Mouse (Mus musculus) forebrain, embryonic 10.5 days (tissue): ENCODE results near the gene Mtfp1. TPM values are rescaled to one million over a fixed set of nuclear protein-coding genes. Genes with fewer than 3 reads are reported as not detected.
"Not testable (repeated sequence)": the region's sequence is repeated elsewhere in the genome, so short reads cannot be mapped to it uniquely, and the experiment has no call there.

Source experiments
- DNase-seq: peaks from one replicate; pipeline ENCODE4 v3.0.0-alpha.2; 2017; ENCODE audit warnings: low spot score; ENCODE audit errors: extremely low spot score
- H3K27ac ChIP-seq: fragments of 300-500 bp; sonication (generic); 2 replicates; pipeline ENCODE4 v1.5.1; 2016; ENCODE audit warnings: mild to moderate bottlenecking
- H3K27me3 ChIP-seq: fragments of 300-500 bp; sonication (generic); 2 replicates; pipeline ENCODE4 v1.6.1; 2016; ENCODE audit warnings: mild to moderate bottlenecking; ENCODE audit not compliant: poor library complexity, severe bottlenecking
- H3K36me3 ChIP-seq: fragments of 300-500 bp; sonication (generic); replicated peaks from 2 replicates; pipeline ENCODE4 v1.6.1; 2016; ENCODE audit warnings: mild to moderate bottlenecking, moderate library complexity
- H3K4me1 ChIP-seq: fragments of 300-500 bp; sonication (generic); 2 replicates; pipeline ENCODE4 v1.6.1; 2016
- H3K4me3 ChIP-seq: fragments of 300-500 bp; sonication (generic); 2 replicates; pipeline ENCODE4 v1.5.1; 2016; ENCODE audit warnings: mild to moderate bottlenecking, moderate library complexity
- H3K9me3 ChIP-seq: fragments of 300-500 bp; sonication (generic); 2 replicates; pipeline ENCODE4 v1.6.1; 2016; ENCODE audit warnings: mild to moderate bottlenecking, moderate library complexity
- WGBS: fragments of 180-500 bp; shearing (Covaris S2); methylation state at CpG from one replicate; pipeline ENCODE4 v1.1.7; 2016; 5-methylcytosine and 5-hydroxymethylcytosine counted together
- polyA plus RNA-seq: library from polyadenylated mRNA; unstranded; fragments of >200 nt; fragmentation: Nextera tagmentation; extraction: Ambion mirVana; gene quantifications from 2 replicates; pipeline ENCODE4 v1.2.1, GENCODE M21; 2016

Mtfp1 gene
- polyA plus RNA-seq, 1 experiment from 2014 or later = 13.7 TPM

- WGBS = 62% methylated on average over 10 of the region's 10 CpGs
Observed at GRCm38 (mm10) chr11:4122742-4123579, 27.7 kb upstream of the Mtfp1 start, which contains the start of gene Sec14l2. TSS of gene Sec14l2 (minus strand) at chr11:4123415.

GRCm38 (mm10) chr11:4122226-4122625 is 27.0 kb upstream of the Mtfp1 start:
- 91% methylated on average over 5 of the region's 5 CpGs for WGBS
- no peak for DNase-seq
- no peak overlapping the region for H3K27ac ChIP-seq
- H3K4me1 ChIP-seq = peaks cover 20% of the 10 kb centered on the region
- no peak overlapping the region for H3K4me3 ChIP-seq
- peaks cover 37% of the 10 kb centered on the region for H3K27me3 ChIP-seq
- no peaks in the 10 kb centered on the region for H3K36me3 ChIP-seq
- peaks cover 13% of the 10 kb centered on the region; the same call in 1 of the 2 replicates for H3K9me3 ChIP-seq

More at GRCm38 (mm10) chr11:4122742-4123579, 27.7 kb upstream of the Mtfp1 start, which contains the start of gene Sec14l2:
- Histone ChIP-seq H3K27me3 (peaks cover 30% of the 10 kb centered on the region), H3K36me3 (no peaks in the 10 kb centered on the region), H3K27ac (no peak within 1 kb of the TSS), H3K4me1 (peaks cover 13% of the 10 kb centered on the region), H3K4me3 (no peak within 1 kb of the TSS), H3K9me3 (peaks cover 13% of the 10 kb centered on the region; the same call in 1 of the 2 replicates)
- DNase-seq = no peak

- no peaks in the 10 kb centered on the region for H3K36me3 ChIP-seq
- no peak for DNase-seq
- H3K4me3 ChIP-seq = no peak overlapping the region
- H3K27me3 ChIP-seq = peaks cover 43% of the 10 kb centered on the region
- no peak overlapping the region for H3K27ac ChIP-seq
- WGBS = 82% methylated on average over 3 of the region's 3 CpGs
- peaks cover 23% of the 10 kb centered on the region for H3K4me1 ChIP-seq
- H3K9me3 ChIP-seq = peaks cover 10% of the 10 kb centered on the region; the same call in 1 of the 2 replicates
Observed at GRCm38 (mm10) chr11:4121691-4122090, 26.4 kb upstream of the Mtfp1 start.

GRCm38 (mm10) chr11:4119635-4120034 is 24.4 kb upstream of the Mtfp1 start:
- peaks cover 49% of the 10 kb centered on the region for H3K27me3 ChIP-seq
- H3K36me3 ChIP-seq = no peaks in the 10 kb centered on the region
- no peak overlapping the region for H3K27ac ChIP-seq
- no peak overlapping the region for H3K4me3 ChIP-seq
- no peaks in the 10 kb centered on the region for H3K9me3 ChIP-seq
- DNase-seq = no peak
- H3K4me1 ChIP-seq = peaks cover 24% of the 10 kb centered on the region
- 84% methylated on average over 5 of the region's 5 CpGs for WGBS

GRCm38 (mm10) chr11:4118081-4118921 is 23.1 kb upstream of the Mtfp1 start:
- Histone ChIP-seq H3K36me3 (no peaks in the 10 kb centered on the region), H3K27me3 (peaks cover 49% of the 10 kb centered on the region), H3K4me3 (peak overlapping the region; percentile 64), H3K9me3 (no peaks in the 10 kb centered on the region), H3K4me1 (peaks cover 24% of the 10 kb centered on the region), H3K27ac (peak overlapping the region; percentile 81)
- peak; percentile 66 for DNase-seq
- WGBS = 3% methylated on average over 41 of the region's 41 CpGs

- Histone ChIP-seq H3K27ac (no peak overlapping the region), H3K4me3 (peak overlapping the region; percentile 64), H3K27me3 (peaks cover 49% of the 10 kb centered on the region), H3K36me3 (no peaks in the 10 kb centered on the region), H3K9me3 (no peaks in the 10 kb centered on the region), H3K4me1 (peaks cover 24% of the 10 kb centered on the region)
- 42% methylated on average over 3 of the region's 3 CpGs for WGBS
- DNase-seq = no peak
Observed at GRCm38 (mm10) chr11:4117372-4118071, 22.3 kb upstream of the Mtfp1 start.

- no peaks in the 10 kb centered on the region for H3K9me3 ChIP-seq
- no peaks in the 10 kb centered on the region for H3K36me3 ChIP-seq
- DNase-seq = no peak
- no peak overlapping the region for H3K4me3 ChIP-seq
- peaks cover 24% of the 10 kb centered on the region for H3K4me1 ChIP-seq
- no peak overlapping the region for H3K27ac ChIP-seq
- peaks cover 49% of the 10 kb centered on the region for H3K27me3 ChIP-seq
- 75% methylated on average over 11 of the region's 11 CpGs for WGBS
Observed at GRCm38 (mm10) chr11:4116458-4117141, 21.4 kb upstream of the Mtfp1 start.

- Histone ChIP-seq H3K36me3 (no peaks in the 10 kb centered on the region), H3K27me3 (peaks cover 42% of the 10 kb centered on the region), H3K4me3 (no peak overlapping the region), H3K27ac (no peak overlapping the region), H3K4me1 (peaks cover 24% of the 10 kb centered on the region), H3K9me3 (no peaks in the 10 kb centered on the region)
- 92% methylated on average over 4 of the region's 4 CpGs for WGBS
- DNase-seq = no peak
Observed at GRCm38 (mm10) chr11:4115407-4115806, 20.2 kb upstream of the Mtfp1 start.

GRCm38 (mm10) chr11:4114541-4114940 is 19.3 kb upstream of the Mtfp1 start:
- H3K4me1 ChIP-seq = peaks cover 24% of the 10 kb centered on the region
- H3K36me3 ChIP-seq, H3K4me3 ChIP-seq, DNase-seq, H3K27ac ChIP-seq, H3K9me3 ChIP-seq: not testable (repeated sequence)
- 86% methylated on average over 6 of the region's 6 CpGs for WGBS
- peaks cover 34% of the 10 kb centered on the region for H3K27me3 ChIP-seq

- no peak for DNase-seq
- no peak overlapping the region for H3K27ac ChIP-seq
- H3K36me3 ChIP-seq = no peaks in the 10 kb centered on the region
- H3K27me3 ChIP-seq = peaks cover 28% of the 10 kb centered on the region
- H3K4me3 ChIP-seq = no peak overlapping the region
- 82% methylated on average over 6 of the region's 6 CpGs for WGBS
- H3K4me1 ChIP-seq = peaks cover 22% of the 10 kb centered on the region
- H3K9me3 ChIP-seq = no peaks in the 10 kb centered on the region
Observed at GRCm38 (mm10) chr11:4113970-4114369, 18.7 kb upstream of the Mtfp1 start.

GRCm38 (mm10) chr11:4113496-4113895 is 18.3 kb upstream of the Mtfp1 start:
- H3K4me3 ChIP-seq = no peak overlapping the region
- no peak overlapping the region for H3K27ac ChIP-seq
- peaks cover 17% of the 10 kb centered on the region for H3K4me1 ChIP-seq
- 0 out of 2 replicates have a peak, but pooled peaks cover under 1% of the 10 kb centered on the region for H3K36me3 ChIP-seq
- DNase-seq = no peak
- peaks cover 24% of the 10 kb centered on the region for H3K27me3 ChIP-seq
- H3K9me3 ChIP-seq = no peaks in the 10 kb centered on the region
- 83% methylated on average over 4 of the region's 4 CpGs for WGBS

- Histone ChIP-seq H3K9me3 (no peaks in the 10 kb centered on the region), H3K27me3 (peaks cover 18% of the 10 kb centered on the region), H3K4me3 (no peak overlapping the region), H3K4me1 (peaks cover 11% of the 10 kb centered on the region), H3K36me3 (0 out of 2 replicates have a peak, but pooled peaks cover 2% of the 10 kb centered on the region), H3K27ac (no peak overlapping the region)
- DNase-seq = no peak
- 90% methylated on average over 6 of the region's 6 CpGs for WGBS
Observed at GRCm38 (mm10) chr11:4112861-4113260, 17.6 kb upstream of the Mtfp1 start.
